Mouse (Mus musculus) liver, postnatal 0 days (tissue): Measurements from ENCODE around the gene Ralgapa2.

ENCODE experiments used
- CTCF ChIP-seq: sonication (generic); IDR thresholded peaks from 2 replicates; pipeline ENCODE4 v1.5.1; 2016; ENCODE audit warnings: antibody characterized with exemption, low read depth
- EP300 ChIP-seq: IDR thresholded peaks from 2 replicates; pipeline ENCODE4 v1.6.1; 2016; ENCODE audit warnings: antibody characterized with exemption, low read depth, mild to moderate bottlenecking

DNA sequence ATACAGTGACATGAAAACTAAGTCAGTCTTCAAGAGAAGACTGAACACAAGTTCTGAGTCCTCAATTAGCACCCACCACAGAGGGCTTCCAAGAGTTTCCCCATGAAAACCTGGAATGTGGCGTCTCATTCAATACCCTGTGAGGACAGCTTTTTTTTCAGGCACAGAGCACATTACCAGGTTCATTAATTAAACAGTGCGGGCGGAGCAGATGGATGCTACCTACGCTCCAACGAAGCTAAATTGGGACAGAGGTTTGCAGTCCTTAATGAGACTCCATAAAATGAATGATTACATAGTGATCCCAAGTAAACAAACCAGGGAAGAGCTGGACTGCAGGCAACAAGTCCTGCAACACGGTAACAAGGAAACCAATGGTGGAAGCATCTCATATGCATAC, 224.6 kb downstream of the Ralgapa2 start:
- TF ChIP-seq EP300 (no peak), CTCF (no peak)
